Mouse (Mus musculus): ENCODE results near the gene Med25. TPM values are rescaled to one million over a fixed set of nuclear protein-coding genes. Genes with fewer than 3 reads are reported as not detected.

Med25 gene
- total and polyA plus RNA-seq, 2 experiments from 2014 or later, result 148 to 151 TPM

- WGBS, result 73% methylated on average over 4 of the region's 4 CpGs
- Histone ChIP-seq H3K27me3 (ENCODE audit: insufficient read depth, low read length) (no peaks in the 10 kb centered on the region), H3K36me3 (ENCODE audit: insufficient read depth) (peaks cover 40% of the 10 kb centered on the region), H3K4me1 (ENCODE audit: insufficient read depth) (no peaks in the 10 kb centered on the region), H3K27ac (ENCODE audit: low read depth, low read length) (no peak overlapping the region), H3K9me3 (ENCODE audit: low read length) (no peaks in the 10 kb centered on the region), H3K4me3 (ENCODE audit: low read depth, low read length) (no peak overlapping the region), H3K4me2 (ENCODE audit: low read depth) (no peak overlapping the region), H3K9ac (no peak overlapping the region)
- ATAC-seq, result no peak
- TF ChIP-seq CTCF (IDR thresholded peaks at IDR 0.05; ENCODE audit: low read depth), result no peak
- no peak for DNase-seq
Observed at GRCm38 (mm10) chr7:44832763-44833162, 59.7 kb downstream of the Med25 start.

- H3K27me3 ChIP-seq (ENCODE audit: insufficient read depth, low read length), result no peaks in the 10 kb centered on the region
- H3K36me3 ChIP-seq (ENCODE audit: insufficient read depth), result peaks cover 40% of the 10 kb centered on the region
- ATAC-seq, result no peak
- H3K9me3 ChIP-seq (ENCODE audit: low read length), result no peaks in the 10 kb centered on the region
- H3K4me3 ChIP-seq (ENCODE audit: low read depth, low read length), result no peak overlapping the region
- H3K27ac ChIP-seq (ENCODE audit: low read depth, low read length), result no peak overlapping the region
- no peak for TF ChIP-seq CTCF (IDR thresholded peaks at IDR 0.05; ENCODE audit: low read depth)
- no peaks in the 10 kb centered on the region for H3K4me1 ChIP-seq (ENCODE audit: insufficient read depth)
- 90% methylated on average over 5 of the region's 5 CpGs for WGBS
- DNase-seq, result no peak
- no peak overlapping the region for H3K9ac ChIP-seq
- H3K4me2 ChIP-seq (ENCODE audit: low read depth), result no peak overlapping the region
Observed at GRCm38 (mm10) chr7:44828706-44829105, 63.8 kb downstream of the Med25 start.

- Histone ChIP-seq H3K4me1 (ENCODE audit: insufficient read depth) (no peaks in the 10 kb centered on the region), H3K9me3 (ENCODE audit: low read length) (no peaks in the 10 kb centered on the region), H3K9ac (no peak overlapping the region), H3K4me2 (ENCODE audit: low read depth) (no peak overlapping the region), H3K4me3 (ENCODE audit: low read depth, low read length) (no peak overlapping the region), H3K27me3 (ENCODE audit: insufficient read depth, low read length) (no peaks in the 10 kb centered on the region), H3K36me3 (ENCODE audit: insufficient read depth) (peaks cover 37% of the 10 kb centered on the region), H3K27ac (ENCODE audit: low read depth, low read length) (no peak overlapping the region)
- ATAC-seq (no peak), DNase-seq (no peak)
- 80% methylated on average over 3 of the region's 3 CpGs for WGBS
- no peak for TF ChIP-seq CTCF (IDR thresholded peaks at IDR 0.05; ENCODE audit: low read depth)
Observed at GRCm38 (mm10) chr7:44826771-44827170, 65.7 kb downstream of the Med25 start.

MicroRNAs within 50 kb of the gene (microRNA counts, 519-probe panel; counts per million panel counts)
- not detected for microRNA mmu-miR-707

Small RNAs within 50 kb of the gene (microRNA-seq; reads per million reads assigned to microRNA genes)
- gene Mir707, result 0 reads per million in 2 experiments

Other genes starting within 250 kb of the Med25 start
- gene Myh14, start 221.9 kb downstream of the Med25 start, total RNA-seq (2014; rRNA removed), result 4.5 and 11.9 TPM in 2 replicates
- gene Myh14, start 221.9 kb downstream of the Med25 start, polyA plus RNA-seq (2015; fragmentation: Nextera tagmentation; extraction: Ambion mirVana), result 2.9 and 4.2 TPM in 2 replicates
- gene Izumo2, start 184.0 kb downstream of the Med25 start, total RNA-seq (2014; rRNA removed), result not detected in 2 replicates
- gene Izumo2, start 184.0 kb downstream of the Med25 start, polyA plus RNA-seq (2015; fragmentation: Nextera tagmentation; extraction: Ambion mirVana), result not detected in 2 replicates
- gene Vrk3, start 144.3 kb downstream of the Med25 start, total RNA-seq (2014; rRNA removed), result 18.7 and 19.6 TPM in 2 replicates
- gene Vrk3, start 144.3 kb downstream of the Med25 start, polyA plus RNA-seq (2015; fragmentation: Nextera tagmentation; extraction: Ambion mirVana), result 27.1 and 31.1 TPM in 2 replicates
- 0.85 and 2.0 TPM in 2 replicates for gene Zfp473, start 141.7 kb downstream of the Med25 start, total RNA-seq (2014; rRNA removed)
- 0.41 and 0.74 TPM in 2 replicates for gene Zfp473, start 141.7 kb downstream of the Med25 start, polyA plus RNA-seq (2015; fragmentation: Nextera tagmentation; extraction: Ambion mirVana)
- 58.0 and 68.7 TPM in 2 replicates for gene Nup62, start 76.6 kb downstream of the Med25 start, total RNA-seq (2014; rRNA removed)
- gene Nup62, start 76.6 kb downstream of the Med25 start, polyA plus RNA-seq (2015; fragmentation: Nextera tagmentation; extraction: Ambion mirVana), result 50.5 and 57.0 TPM in 2 replicates
- gene Il4i1, start 76.3 kb downstream of the Med25 start, total RNA-seq (2014; rRNA removed), result 0.15 and 1.3 TPM in 2 replicates
- gene Il4i1, start 76.3 kb downstream of the Med25 start, polyA plus RNA-seq (2015; fragmentation: Nextera tagmentation; extraction: Ambion mirVana), result 0.21 and 0.34 TPM in 2 replicates
- 10.1 and 15.9 TPM in 2 replicates for gene Atf5, start 76.1 kb downstream of the Med25 start, total RNA-seq (2014; rRNA removed)
- 3.9 and 4.7 TPM in 2 replicates for gene Atf5, start 76.1 kb downstream of the Med25 start, polyA plus RNA-seq (2015; fragmentation: Nextera tagmentation; extraction: Ambion mirVana)
- gene Akt1s1, start 43.7 kb downstream of the Med25 start, total RNA-seq (2014; rRNA removed), result 89.9 and 109 TPM in 2 replicates
- gene Akt1s1, start 43.7 kb downstream of the Med25 start, polyA plus RNA-seq (2015; fragmentation: Nextera tagmentation; extraction: Ambion mirVana), result 105 and 112 TPM in 2 replicates
- gene Tbc1d17, start 43.6 kb downstream of the Med25 start, total RNA-seq (2014; rRNA removed), result 71.9 and 378 TPM in 2 replicates
- 87.8 and 115 TPM in 2 replicates for gene Tbc1d17, start 43.6 kb downstream of the Med25 start, polyA plus RNA-seq (2015; fragmentation: Nextera tagmentation; extraction: Ambion mirVana)
- gene Pnkp, start 35.6 kb downstream of the Med25 start, total RNA-seq (2014; rRNA removed), result 30.5 and 31.0 TPM in 2 replicates
- 27.2 and 29.8 TPM in 2 replicates for gene Pnkp, start 35.6 kb downstream of the Med25 start, polyA plus RNA-seq (2015; fragmentation: Nextera tagmentation; extraction: Ambion mirVana)
- 404 and 498 TPM in 2 replicates for gene Ptov1, start 22.9 kb downstream of the Med25 start, total RNA-seq (2014; rRNA removed)
- 495 and 513 TPM in 2 replicates for gene Ptov1, start 22.9 kb downstream of the Med25 start, polyA plus RNA-seq (2015; fragmentation: Nextera tagmentation; extraction: Ambion mirVana)
- 17.0 and 22.3 TPM in 2 replicates for gene Fuz, start 3.4 kb upstream of the Med25 start, total RNA-seq (2014; rRNA removed)
- 13.8 and 16.6 TPM in 2 replicates for gene Fuz, start 3.4 kb upstream of the Med25 start, polyA plus RNA-seq (2015; fragmentation: Nextera tagmentation; extraction: Ambion mirVana)
- gene Ap2a1, start 36.8 kb upstream of the Med25 start, total RNA-seq (2014; rRNA removed), result 140 and 175 TPM in 2 replicates
- 101 and 113 TPM in 2 replicates for gene Ap2a1, start 36.8 kb upstream of the Med25 start, polyA plus RNA-seq (2015; fragmentation: Nextera tagmentation; extraction: Ambion mirVana)
- gene Tsks, start 50.5 kb upstream of the Med25 start, total RNA-seq (2014; rRNA removed), result not detected in 2 replicates
- gene Tsks, start 50.5 kb upstream of the Med25 start, polyA plus RNA-seq (2015; fragmentation: Nextera tagmentation; extraction: Ambion mirVana), result 0.18 TPM in 1 of 2 replicates, not detected in the other
- 71.9 and 73.1 TPM in 2 replicates for gene Cpt1c, start 82.1 kb upstream of the Med25 start, total RNA-seq (2014; rRNA removed)
- gene Cpt1c, start 82.1 kb upstream of the Med25 start, polyA plus RNA-seq (2015; fragmentation: Nextera tagmentation; extraction: Ambion mirVana), result 34.3 and 49.6 TPM in 2 replicates
- gene Prmt1, start 93.9 kb upstream of the Med25 start, total RNA-seq (2014; rRNA removed), result 208 and 220 TPM in 2 replicates
- 598 and 639 TPM in 2 replicates for gene Prmt1, start 93.9 kb upstream of the Med25 start, polyA plus RNA-seq (2015; fragmentation: Nextera tagmentation; extraction: Ambion mirVana)
- gene Irf3, start 104.9 kb upstream of the Med25 start, total RNA-seq (2014; rRNA removed), result 39.3 and 39.7 TPM in 2 replicates
- 23.1 and 24.0 TPM in 2 replicates for gene Irf3, start 104.9 kb upstream of the Med25 start, polyA plus RNA-seq (2015; fragmentation: Nextera tagmentation; extraction: Ambion mirVana)
- 7.5 and 7.9 TPM in 2 replicates for gene Bcl2l12, start 106.0 kb upstream of the Med25 start, total RNA-seq (2014; rRNA removed)
- 7.8 and 8.5 TPM in 2 replicates for gene Bcl2l12, start 106.0 kb upstream of the Med25 start, polyA plus RNA-seq (2015; fragmentation: Nextera tagmentation; extraction: Ambion mirVana)
- gene Scaf1, start 123.7 kb upstream of the Med25 start, total RNA-seq (2014; rRNA removed), result 58.7 and 72.5 TPM in 2 replicates
- 43.4 and 50.0 TPM in 2 replicates for gene Scaf1, start 123.7 kb upstream of the Med25 start, polyA plus RNA-seq (2015; fragmentation: Nextera tagmentation; extraction: Ambion mirVana)
- gene Rras, start 125.2 kb upstream of the Med25 start, total RNA-seq (2014; rRNA removed), result 2.9 and 4.2 TPM in 2 replicates
- 10.6 and 13.1 TPM in 2 replicates for gene Rras, start 125.2 kb upstream of the Med25 start, polyA plus RNA-seq (2015; fragmentation: Nextera tagmentation; extraction: Ambion mirVana)
- 12.6 and 14.0 TPM in 2 replicates for gene Prr12, start 160.2 kb upstream of the Med25 start, total RNA-seq (2014; rRNA removed)
- 4.9 and 8.2 TPM in 2 replicates for gene Prr12, start 160.2 kb upstream of the Med25 start, polyA plus RNA-seq (2015; fragmentation: Nextera tagmentation; extraction: Ambion mirVana)
- gene Nosip, start 169.7 kb upstream of the Med25 start, total RNA-seq (2014; rRNA removed), result 75.2 and 76.4 TPM in 2 replicates
- gene Nosip, start 169.7 kb upstream of the Med25 start, polyA plus RNA-seq (2015; fragmentation: Nextera tagmentation; extraction: Ambion mirVana), result 74.3 and 75.2 TPM in 2 replicates
- gene Prrg2, start 170.0 kb upstream of the Med25 start, total RNA-seq (2014; rRNA removed), result 6.3 and 15.9 TPM in 2 replicates
- gene Prrg2, start 170.0 kb upstream of the Med25 start, polyA plus RNA-seq (2015; fragmentation: Nextera tagmentation; extraction: Ambion mirVana), result 14.9 and 15.1 TPM in 2 replicates
- gene Rcn3, start 199.5 kb upstream of the Med25 start, total RNA-seq (2014; rRNA removed), result 29.7 and 43.8 TPM in 2 replicates
- 32.6 and 36.4 TPM in 2 replicates for gene Rcn3, start 199.5 kb upstream of the Med25 start, polyA plus RNA-seq (2015; fragmentation: Nextera tagmentation; extraction: Ambion mirVana)
- 24.9 and 29.4 TPM in 2 replicates for gene Fcgrt, start 211.1 kb upstream of the Med25 start, total RNA-seq (2014; rRNA removed)
- 35.1 and 44.7 TPM in 2 replicates for gene Fcgrt, start 211.1 kb upstream of the Med25 start, polyA plus RNA-seq (2015; fragmentation: Nextera tagmentation; extraction: Ambion mirVana)
- gene Rps11, start 231.7 kb upstream of the Med25 start, total RNA-seq (2014; rRNA removed), result 974 and 1,229 TPM in 2 replicates
- 814 and 982 TPM in 2 replicates for gene Rps11, start 231.7 kb upstream of the Med25 start, polyA plus RNA-seq (2015; fragmentation: Nextera tagmentation; extraction: Ambion mirVana)
- 2,018 and 2,903 TPM in 2 replicates for gene Rpl13a, start 236.0 kb upstream of the Med25 start, total RNA-seq (2014; rRNA removed)
- gene Rpl13a, start 236.0 kb upstream of the Med25 start, polyA plus RNA-seq (2015; fragmentation: Nextera tagmentation; extraction: Ambion mirVana), result 852 and 1,121 TPM in 2 replicates
- gene Gm45713, start 243.5 kb upstream of the Med25 start, total RNA-seq (2014; rRNA removed), result not detected in 2 replicates
- 0.36 TPM in 1 of 2 replicates, not detected in the other for gene Gm45713, start 243.5 kb upstream of the Med25 start, polyA plus RNA-seq (2015; fragmentation: Nextera tagmentation; extraction: Ambion mirVana)
- gene Flt3l, start 243.7 kb upstream of the Med25 start, total RNA-seq (2014; rRNA removed), result 2.3 and 3.1 TPM in 2 replicates
- gene Flt3l, start 243.7 kb upstream of the Med25 start, polyA plus RNA-seq (2015; fragmentation: Nextera tagmentation; extraction: Ambion mirVana), result 1.9 and 6.8 TPM in 2 replicates

Measured in forebrain, postnatal 0 days (tissue).